Mouse (Mus musculus) lung, postnatal 4 days (tissue): Measurements from ENCODE around the gene Wasl.

Source experiments
- DNase-seq, 2 experiments: peaks; one replicate each; pipeline ENCODE4 v3.0.0; 2021

Gene Wasl

GRCm38 (mm10) chr6:24642960-24643359 is 21.8 kb downstream of the Wasl start:
- DNase-seq = no peak

- DNase-seq = no peak
Observed at GRCm38 (mm10) chr6:24642161-24642560, 22.6 kb downstream of the Wasl start.

GRCm38 (mm10) chr6:24641286-24641685 is 23.5 kb downstream of the Wasl start:
- no peak for DNase-seq

GRCm38 (mm10) chr6:24635814-24636213 is 29.0 kb downstream of the Wasl start:
- DNase-seq = no peak

GRCm38 (mm10) chr6:24634065-24634464 is 30.7 kb downstream of the Wasl start:
- no peak for DNase-seq

- no peak for DNase-seq
Observed at GRCm38 (mm10) chr6:24632061-24632460, 32.7 kb downstream of the Wasl start.

- no peak for DNase-seq
Observed at GRCm38 (mm10) chr6:24628499-24628898, 36.3 kb downstream of the Wasl start.

- DNase-seq = peak in 1 of 2 experiments; percentile 57
Observed at GRCm38 (mm10) chr6:24627586-24628030, 37.2 kb downstream of the Wasl start.

- DNase-seq = no peak
Observed at GRCm38 (mm10) chr6:24622098-24622497, 42.7 kb downstream of the Wasl start.

- no peak for DNase-seq
Observed at GRCm38 (mm10) chr6:24620936-24621335, 43.9 kb downstream of the Wasl start.

- peak in 1 of 2 experiments; percentile 28 for DNase-seq
Observed at GRCm38 (mm10) chr6:24619285-24620045, 45.3 kb downstream of the Wasl start.

- no peak for DNase-seq
Observed at GRCm38 (mm10) chr6:24616746-24617145, 48.1 kb downstream of the Wasl start.

GRCm38 (mm10) chr6:24613918-24614317 is 50.9 kb downstream of the Wasl start:
- DNase-seq = no peak

GRCm38 (mm10) chr6:24613346-24613745 is 51.5 kb downstream of the Wasl start:
- DNase-seq = no peak

- no peak for DNase-seq
Observed at GRCm38 (mm10) chr6:24612074-24612755, 52.6 kb downstream of the Wasl start.

- DNase-seq = no peak
Observed at GRCm38 (mm10) chr6:24610358-24610757, 54.5 kb downstream of the Wasl start.

- DNase-seq = no peak
Observed at GRCm38 (mm10) chr6:24609531-24609930, 55.3 kb downstream of the Wasl start.

- DNase-seq = no peak
Observed at GRCm38 (mm10) chr6:24608682-24609081, 56.1 kb downstream of the Wasl start.

GRCm38 (mm10) chr6:24608129-24608528 is 56.7 kb downstream of the Wasl start:
- DNase-seq = no peak

GRCm38 (mm10) chr6:24607531-24607930 is 57.3 kb downstream of the Wasl start:
- no peak for DNase-seq

- no peak for DNase-seq
Observed at GRCm38 (mm10) chr6:24606512-24606911, 58.3 kb downstream of the Wasl start.

GRCm38 (mm10) chr6:24605631-24606030 is 59.2 kb downstream of the Wasl start:
- DNase-seq = no peak

GRCm38 (mm10) chr6:24604289-24604688 is 60.5 kb downstream of the Wasl start:
- no peak for DNase-seq

GRCm38 (mm10) chr6:24602993-24603392 is 61.8 kb downstream of the Wasl start:
- no peak for DNase-seq
